Mouse (Mus musculus): Measurements from ENCODE around the gene Synpo2. TPM values are rescaled to one million over a fixed set of nuclear protein-coding genes. Genes with fewer than 3 reads are reported as not detected.

The Synpo2 gene
- polyA plus RNA-seq, 2 experiments from 2014 or later, result 0.13 TPM; not detected in 1

GRCm38 (mm10) chr3:123088284-123088683, 147.7 kb downstream of the Synpo2 start:
- ATAC-seq, result no peak

- ATAC-seq, result no peak
These were observed 150.0 kb downstream of the Synpo2 start for GRCm38 (mm10) chr3:123085871-123086501.

GRCm38 (mm10) chr3:123081665-123082064, 154.3 kb downstream of the Synpo2 start:
- no peak for ATAC-seq

GRCm38 (mm10) chr3:123080943-123081342, 155.0 kb downstream of the Synpo2 start:
- ATAC-seq, result no peak

GRCm38 (mm10) chr3:123080017-123080725, 155.8 kb downstream of the Synpo2 start:
- no peak for ATAC-seq

GRCm38 (mm10) chr3:123075759-123076158, 160.2 kb downstream of the Synpo2 start:
- ATAC-seq, result no peak

- ATAC-seq, result no peak
These were observed 160.9 kb downstream of the Synpo2 start for GRCm38 (mm10) chr3:123075034-123075433.

GRCm38 (mm10) chr3:123073351-123073750, 162.6 kb downstream of the Synpo2 start:
- ATAC-seq, result no peak

GRCm38 (mm10) chr3:123072472-123072871, 163.5 kb downstream of the Synpo2 start:
- ATAC-seq, result no peak

GRCm38 (mm10) chr3:123070996-123071395, 165.0 kb downstream of the Synpo2 start:
- no peak for ATAC-seq

- no peak for ATAC-seq
These were observed 169.1 kb downstream of the Synpo2 start for GRCm38 (mm10) chr3:123066836-123067235.

- no peak for ATAC-seq
These were observed 170.5 kb downstream of the Synpo2 start for GRCm38 (mm10) chr3:123065466-123065865.

GRCm38 (mm10) chr3:123064186-123064585, 171.8 kb downstream of the Synpo2 start:
- no peak for ATAC-seq

GRCm38 (mm10) chr3:123061931-123062330, 174.0 kb downstream of the Synpo2 start:
- no peak for ATAC-seq

- no peak for ATAC-seq
These were observed 177.1 kb downstream of the Synpo2 start for GRCm38 (mm10) chr3:123058832-123059231.

- no peak for ATAC-seq
These were observed 181.8 kb downstream of the Synpo2 start for GRCm38 (mm10) chr3:123054178-123054577.

- no peak for ATAC-seq
These were observed 182.6 kb downstream of the Synpo2 start for GRCm38 (mm10) chr3:123053192-123053938.

GRCm38 (mm10) chr3:123042308-123042707, 193.6 kb downstream of the Synpo2 start:
- ATAC-seq, result no peak

- no peak for ATAC-seq
These were observed 201.2 kb downstream of the Synpo2 start, which contains the start of gene Myoz2 for GRCm38 (mm10) chr3:123034752-123035151. Gene Myoz2, minus strand, starts transcription at chr3:123035015.

GRCm38 (mm10) chr3:123033804-123034203, 202.1 kb downstream of the Synpo2 start:
- ATAC-seq, result no peak

Data from activated CD4-positive, CD25-positive, alpha-beta regulatory T cell, adult 4 months (primary cell).